Mouse (Mus musculus) heart, adult 8-10 months (tissue): Measurements from ENCODE around the gene Il21r. TPM values are rescaled to one million over a fixed set of nuclear protein-coding genes. Genes with fewer than 3 reads are reported as not detected.

Experiments
- DNase-seq: peaks from one replicate; pipeline ENCODE4 v3.0.0; 2022; ENCODE audit warnings: low spot score
- total RNA-seq, 4 experiments: library from RNA; stranded (reverse); gene quantifications; 2 replicates each; pipeline ENCODE4 v1.2.4; 2022

The Il21r gene
- total RNA-seq, 4 experiments from 2014 or later: 0.19 to 0.69 (median 0.33) TPM

DNA sequence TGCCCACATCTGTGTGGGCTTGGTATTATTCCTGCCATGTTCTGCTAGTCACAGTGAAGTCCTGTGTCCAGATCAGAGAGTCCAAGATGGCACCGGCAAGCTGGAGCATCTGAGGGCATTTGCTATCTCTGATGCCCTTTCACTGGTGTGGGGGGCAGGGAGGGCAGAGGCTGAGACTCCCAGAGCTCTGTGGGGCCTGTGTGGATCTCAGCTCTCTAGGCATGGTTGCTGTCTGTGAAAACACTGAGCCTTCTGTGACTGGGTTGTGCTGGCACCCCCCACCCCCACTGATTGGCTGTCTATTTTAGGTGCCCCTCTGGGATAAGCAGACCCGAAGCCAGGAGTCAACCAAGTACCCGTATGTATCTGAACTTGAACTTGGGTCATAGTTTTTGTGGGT is 28.4 kb upstream of the Il21r start:
- no peak for DNase-seq

GRCm38 (mm10) chr7:125575738-125576540 is 27.3 kb upstream of the Il21r start:
- DNase-seq: no peak

- peak; percentile 80 for DNase-seq
Observed at GRCm38 (mm10) chr7:125576982-125577381, 26.2 kb upstream of the Il21r start.

DNA sequence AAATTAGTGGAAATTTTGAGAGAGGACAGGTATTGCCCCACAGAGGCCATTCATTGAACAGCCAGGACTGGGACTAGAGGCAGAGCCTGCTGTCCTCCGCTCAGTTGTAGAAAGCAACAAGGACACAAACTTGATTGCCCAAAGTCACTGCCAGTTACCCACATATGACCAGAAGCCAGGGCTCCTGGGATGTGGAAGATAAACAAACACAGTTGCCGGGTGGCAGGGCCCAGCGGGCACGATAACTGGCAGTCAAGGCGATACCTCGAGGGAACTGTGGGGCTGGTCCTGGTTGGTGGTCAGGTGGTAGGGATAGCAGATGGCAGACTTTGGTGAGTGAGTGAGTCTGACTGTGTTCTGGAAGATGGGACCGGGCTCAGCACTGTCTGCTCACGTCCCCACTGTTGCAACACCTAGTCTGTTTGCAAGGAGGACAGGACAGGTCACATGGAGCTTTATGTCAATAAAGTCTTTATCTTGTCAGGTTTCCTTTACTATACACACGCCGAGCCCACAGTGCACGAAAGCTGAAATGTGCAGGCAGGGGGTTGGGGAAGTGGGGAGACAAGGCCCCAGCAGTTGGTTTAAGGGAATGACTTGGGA is 25.6 kb upstream of the Il21r start:
- DNase-seq: no peak

GRCm38 (mm10) chr7:125578106-125578505 is 25.1 kb upstream of the Il21r start:
- no peak for DNase-seq

GRCm38 (mm10) chr7:125579545-125580219 is 23.5 kb upstream of the Il21r start:
- DNase-seq: no peak

DNA sequence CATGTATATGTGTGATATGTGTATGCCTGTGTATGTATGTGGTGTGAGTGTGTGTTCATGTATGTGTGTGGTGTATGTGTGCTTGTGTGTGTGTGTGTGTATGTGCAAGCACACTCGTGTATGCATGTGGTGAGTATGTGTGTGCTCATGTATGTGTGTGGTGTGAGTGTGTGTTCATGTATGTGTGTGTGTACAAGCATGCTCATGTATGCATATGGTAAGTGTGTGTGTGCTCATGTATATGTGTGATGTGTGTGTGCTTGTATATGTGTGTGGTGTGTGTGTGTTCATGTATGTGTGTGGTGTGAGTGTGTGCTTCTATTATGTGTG is 23.0 kb upstream of the Il21r start:
- no peak for DNase-seq

GRCm38 (mm10) chr7:125580625-125581316 is 22.5 kb upstream of the Il21r start:
- DNase-seq: no peak

GRCm38 (mm10) chr7:125581317-125581672 is 21.9 kb upstream of the Il21r start:
- DNase-seq: peak; percentile 89

DNA sequence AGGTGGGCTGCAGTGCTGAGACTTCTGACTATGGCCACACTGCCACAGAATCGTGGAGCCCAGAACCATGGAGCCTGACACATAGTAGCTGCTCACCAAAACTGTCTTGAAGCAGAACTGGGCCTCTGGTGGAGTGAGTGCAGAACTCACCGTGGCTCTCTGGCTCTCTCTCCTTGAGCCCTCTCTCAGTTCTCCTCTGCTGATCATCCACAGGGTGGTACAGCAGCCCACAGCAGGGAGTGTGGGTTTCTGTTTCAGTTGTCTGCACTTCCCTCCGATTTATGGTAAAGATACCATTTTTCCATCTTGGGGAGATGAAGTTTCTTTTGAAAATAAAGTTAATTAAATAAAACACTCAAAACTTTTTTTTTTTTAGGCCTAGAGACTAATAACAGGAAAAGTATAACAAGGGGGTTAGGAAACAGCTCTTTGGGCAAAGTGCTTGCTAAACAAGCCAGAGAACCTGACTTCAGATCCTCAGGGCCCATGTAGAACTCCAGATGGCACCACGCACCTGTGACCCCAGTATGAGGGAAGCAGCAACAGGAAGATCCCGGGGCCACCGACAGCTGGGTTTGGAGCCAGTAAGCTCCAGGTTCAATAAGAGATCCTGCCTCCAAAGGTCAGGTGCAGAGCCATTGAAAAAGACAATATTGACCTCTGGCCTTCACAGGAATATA is 19.8 kb upstream of the Il21r start:
- no peak for DNase-seq

- no peak for DNase-seq
Observed at GRCm38 (mm10) chr7:125584005-125584369, 19.2 kb upstream of the Il21r start.

DNA sequence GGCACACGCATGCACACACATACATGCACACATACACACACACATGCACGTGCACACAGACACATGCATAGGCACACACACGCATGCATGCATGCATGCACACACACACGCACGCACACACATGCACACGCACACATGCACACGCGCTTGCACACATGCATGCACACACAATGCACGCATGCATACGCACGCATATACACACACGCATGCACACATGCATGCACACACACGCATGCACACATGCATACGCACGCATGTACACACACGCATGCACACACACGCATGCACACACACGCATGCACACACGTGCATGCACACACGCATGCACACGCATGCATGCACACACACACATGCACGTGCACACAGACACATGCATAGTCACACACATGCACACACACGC is 16.9 kb upstream of the Il21r start:
- DNase-seq: no peak

GRCm38 (mm10) chr7:125588721-125589120 is 14.5 kb upstream of the Il21r start:
- DNase-seq: no peak

GRCm38 (mm10) chr7:125589896-125590295 is 13.3 kb upstream of the Il21r start:
- DNase-seq: no peak

DNA sequence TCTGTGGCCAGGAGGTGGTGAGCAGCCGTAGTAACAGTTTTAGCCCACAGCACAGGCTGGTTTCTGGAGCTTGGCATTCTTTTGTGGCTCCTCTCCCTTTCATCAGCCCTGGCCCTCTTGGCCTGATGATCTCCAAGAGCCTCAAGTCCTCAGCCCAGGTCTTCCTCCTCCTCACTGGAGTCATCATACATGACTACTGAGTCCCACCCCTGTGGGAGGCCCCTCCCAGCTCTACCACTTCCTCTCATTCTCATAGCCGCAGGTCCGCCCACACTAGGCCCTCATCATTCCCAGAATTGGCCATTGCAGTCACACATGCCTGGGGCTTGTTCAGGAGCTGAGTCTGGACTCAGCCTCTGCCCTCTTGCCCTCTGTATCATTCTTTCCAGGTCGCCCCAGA is 9.4 kb upstream of the Il21r start:
- DNase-seq: no peak

DNA sequence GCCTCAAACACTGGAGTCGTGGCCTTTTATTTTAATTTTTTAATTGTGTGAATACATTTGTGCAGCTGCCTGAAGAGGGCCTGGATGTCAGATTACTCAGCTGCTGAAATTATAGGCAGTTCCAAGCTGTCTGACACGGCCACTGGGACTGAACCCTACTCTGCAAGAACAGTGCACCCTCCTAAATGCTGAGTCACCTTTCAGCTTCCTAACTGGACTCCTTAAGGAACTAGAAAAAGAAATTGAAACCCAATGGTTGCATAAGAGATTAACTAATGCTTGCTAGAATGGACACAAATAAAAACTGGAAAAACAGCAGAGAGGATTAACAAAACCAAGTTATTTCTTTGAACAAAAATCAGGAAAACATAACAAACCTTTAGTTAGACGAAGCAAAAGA is 6.8 kb upstream of the Il21r start:
- DNase-seq: no peak

GRCm38 (mm10) chr7:125597083-125597482 is 6.1 kb upstream of the Il21r start:
- no peak for DNase-seq

- DNase-seq: no peak
Observed at GRCm38 (mm10) chr7:125597516-125598347, 5.5 kb upstream of the Il21r start.

DNA sequence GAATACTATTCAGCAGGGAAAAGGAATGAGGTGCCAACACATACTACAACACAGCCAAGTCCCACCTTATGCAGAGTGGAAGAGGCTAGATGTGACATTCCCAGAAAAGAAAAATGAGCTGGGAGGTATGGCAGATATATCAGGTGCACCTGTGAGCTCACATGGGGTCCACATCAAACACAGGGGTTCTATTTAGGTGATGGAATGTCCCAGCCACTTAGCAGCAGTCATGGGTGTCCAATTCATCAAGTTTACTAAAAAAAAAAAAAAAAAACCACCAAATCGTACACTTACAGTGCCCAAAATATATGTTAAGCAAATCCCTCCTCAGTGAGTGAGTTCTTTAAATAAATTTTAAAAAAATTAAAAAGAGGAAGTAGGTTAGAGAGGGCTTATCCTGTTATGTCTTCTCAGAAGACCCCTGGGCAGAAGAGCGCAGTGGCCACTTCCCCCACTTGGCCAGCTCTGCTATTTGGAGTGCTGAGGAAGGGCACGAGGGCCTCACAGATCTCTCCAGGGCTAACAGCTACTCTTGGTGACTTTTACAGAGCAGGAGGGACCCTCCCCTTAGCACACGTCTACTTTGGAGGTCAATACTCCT is 3.8 kb upstream of the Il21r start:
- no peak for DNase-seq

GRCm38 (mm10) chr7:125600136-125600535 is 3.1 kb upstream of the Il21r start:
- DNase-seq: no peak
